Mouse (Mus musculus): Measurements from ENCODE around the gene Asb4.

- no peak for TF ChIP-seq MAX (IDR thresholded peaks at IDR 0.05)
- peak; percentile 39 for TF ChIP-seq CTCF (IDR thresholded peaks at IDR 0.05; ENCODE audit: control insufficient read depth, insufficient read depth, insufficient read length)
- no peak for TF ChIP-seq USF1 (IDR thresholded peaks at IDR 0.05; ENCODE audit: low read depth)
- no peak for TF ChIP-seq MYOG (IDR thresholded peaks at IDR 0.05; ENCODE audit: control insufficient read depth, extremely low read depth, insufficient read length)
- no peak for TF ChIP-seq MYOD1 (IDR thresholded peaks at IDR 0.05; ENCODE audit: control insufficient read depth, insufficient read length, low read depth)
Observed at GRCm38 (mm10) chr6:5382583-5383215, 487 bp upstream of the Asb4 start.
